Mouse (Mus musculus) common myeloid progenitor, adult 5-6 weeks (primary cell): ENCODE measurements at regions not wholly inside any gene's neighbourhood (a gene's known extent, or its start where the extent isn't known, plus 50 kb on each side); places are given as distances from the start of the nearest gene placed in this dataset.

Experiments used
- ATAC-seq: replicated peaks from 2 replicates; pipeline ENCODE4 v1.8.0; 2016; ENCODE audit warnings: low read depth, mild to moderate bottlenecking, moderate TSS enrichment, inconsistent platforms; ENCODE audit not compliant: poor library complexity, severe bottlenecking

- ATAC-seq, result no peak
Observed at GRCm38 (mm10) chr5:41206462-41206861, 501.5 kb downstream of the Rab28 start.

GRCm38 (mm10) chr5:41204417-41204816 lies 503.5 kb downstream of the Rab28 start:
- no peak for ATAC-seq

- ATAC-seq, result no peak
Observed at GRCm38 (mm10) chr5:41187193-41187592, 520.8 kb downstream of the Rab28 start.

- ATAC-seq, result no peak
Observed at GRCm38 (mm10) chr5:41177220-41177619, 530.7 kb downstream of the Rab28 start.

GRCm38 (mm10) chr5:41165870-41166626 lies 541.9 kb downstream of the Rab28 start:
- no peak for ATAC-seq

GRCm38 (mm10) chr5:41125050-41125449 lies 582.9 kb downstream of the Rab28 start:
- peak; percentile 58; the same call in 1 of the 2 replicates for ATAC-seq

GRCm38 (mm10) chr5:41117658-41118057 lies 590.3 kb downstream of the Rab28 start:
- ATAC-seq, result no peak

- no peak for ATAC-seq
Observed at GRCm38 (mm10) chr5:41087773-41088172, 620.2 kb downstream of the Rab28 start.

- no peak for ATAC-seq
Observed at GRCm38 (mm10) chr5:41076412-41076811, 631.5 kb downstream of the Rab28 start.

- no peak for ATAC-seq
Observed at GRCm38 (mm10) chr5:41061646-41062045, 646.3 kb downstream of the Rab28 start.

- no peak for ATAC-seq
Observed at GRCm38 (mm10) chr5:41061222-41061621, 646.7 kb downstream of the Rab28 start.

- no peak for ATAC-seq
Observed at GRCm38 (mm10) chr5:41058015-41058414, 649.9 kb downstream of the Rab28 start.

- peak; percentile 56; the same call in 1 of the 2 replicates for ATAC-seq
Observed at GRCm38 (mm10) chr5:41051948-41052347, 656.0 kb downstream of the Rab28 start.

- no peak for ATAC-seq
Observed at GRCm38 (mm10) chr5:41048515-41048914, 659.4 kb downstream of the Rab28 start.

GRCm38 (mm10) chr5:41045221-41045620 lies 662.7 kb downstream of the Rab28 start:
- no peak for ATAC-seq

- peak; percentile 73; the same call in 1 of the 2 replicates for ATAC-seq
Observed at GRCm38 (mm10) chr5:41044465-41044864, 663.5 kb downstream of the Rab28 start.

- ATAC-seq, result no peak
Observed at GRCm38 (mm10) chr5:41038790-41039189, 669.2 kb downstream of the Rab28 start.

- ATAC-seq, result peak; percentile 54; the same call in 1 of the 2 replicates
Observed at GRCm38 (mm10) chr5:41006692-41007091, 701.3 kb downstream of the Rab28 start.

- ATAC-seq, result no peak
Observed at GRCm38 (mm10) chr5:40986562-40986961, 721.4 kb downstream of the Rab28 start.

GRCm38 (mm10) chr5:40974892-40975291 lies 733.1 kb downstream of the Rab28 start:
- no peak for ATAC-seq

GRCm38 (mm10) chr5:40952901-40953595 lies 754.9 kb downstream of the Rab28 start:
- ATAC-seq, result peak; percentile 100
